In genomic region chr1:171221281-171222193, GRCm38 (mm10) we compare ENCODE assay signal across 8 mouse cellular contexts. TPM values are rescaled to one million over a fixed set of nuclear protein-coding genes. Genes with fewer than 3 reads are reported as not detected.
DNase-seq lines count a peak whose midpoint lies in the region; ATAC-seq and TF ChIP-seq lines count a peak whose summit lies in the region.

No protein-coding gene starts in this region.

- no peak for TF ChIP-seq EP300 in heart, postnatal 0 days (IDR thresholded peaks at IDR 0.05; ENCODE audit: low read depth)

- no peak for ATAC-seq in heart, embryonic 13.5 days (ENCODE audit: extremely low read depth, insufficient number of reproducible peaks, low FRiP score, low TSS enrichment)
- no peak for ATAC-seq in heart, postnatal 0 days (ENCODE audit: insufficient read depth, low read depth)
- ATAC-seq in liver, embryonic 11.5 days (replicated peaks; ENCODE audit: low FRiP score): no peak

- peak overlapping the region; percentile 69 for H3K27ac ChIP-seq in heart, embryonic 13.5 days (replicated peaks)
- peak overlapping the region; percentile 35; the same call in 1 of the 2 replicates for H3K27ac ChIP-seq in cerebellum, adult 2 months (ENCODE audit: insufficient read depth, low read length)
- H3K27ac ChIP-seq in heart, postnatal 0 days (ENCODE audit: low read depth): peak overlapping the region; percentile 15; the same call in 1 of the 2 replicates
- peak overlapping the region; percentile 28 for H3K27ac ChIP-seq in liver, embryonic 11.5 days (ENCODE audit: low read depth, low read length)
- H3K27ac ChIP-seq in small intestine, adult 2 months (ENCODE audit: insufficient read depth, low read depth, low read length): 0 out of 2 replicates have a peak overlapping the region, but pooled peaks have one; percentile 0

- peak overlapping the region; percentile 89 for H3K9ac ChIP-seq in heart, embryonic 13.5 days
- peak overlapping the region; percentile 56 for H3K9ac ChIP-seq in heart, postnatal 0 days (replicated peaks; ENCODE audit: low read depth, low read length)
- H3K9ac ChIP-seq in liver, embryonic 11.5 days (ENCODE audit: low read depth, low read length): peak overlapping the region; percentile 68

- TF ChIP-seq CTCF in cerebellum, adult 2 months (IDR thresholded peaks at IDR 0.05; ENCODE audit: borderline replicate concordance, insufficient read depth, low read depth, low read length): no peak
- TF ChIP-seq CTCF in heart, postnatal 0 days (IDR thresholded peaks at IDR 0.05; ENCODE audit: low read depth): no peak
- TF ChIP-seq CTCF in small intestine, adult 2 months (IDR thresholded peaks at IDR 0.05; ENCODE audit: extremely low read depth, insufficient read length, insufficient replicate concordance, low read depth, low read length): no peak

- peak overlapping the region; percentile 76 for H3K4me3 ChIP-seq in heart, embryonic 13.5 days
- peak overlapping the region; percentile 89 for H3K4me3 ChIP-seq in cerebellum, adult 2 months (replicated peaks; ENCODE audit: insufficient read depth, low read depth, low read length)
- peak overlapping the region; percentile 66 for H3K4me3 ChIP-seq in heart, postnatal 0 days (ENCODE audit: low read depth, low read length)
- peak overlapping the region; percentile 68 for H3K4me3 ChIP-seq in liver, embryonic 11.5 days (ENCODE audit: low read depth, low read length)
- H3K4me3 ChIP-seq in small intestine, adult 2 months (ENCODE audit: low read depth, low read length): peak overlapping the region; percentile 84

- DNase-seq in heart, postnatal 25 days (ENCODE audit: low spot score): no peak
- DNase-seq in CD4-positive helper T cell, adult 2 months (ENCODE audit: low read depth, low spot score): peak; percentile 31
- peak; percentile 27 to 29 for DNase-seq in cerebellum, adult 2 months
- no peak for DNase-seq in heart, postnatal 0 days (ENCODE audit: low spot score)
- no peak for DNase-seq in liver, embryonic 11.5 days (ENCODE audit: low spot score)
- no peak for DNase-seq in natural killer cell, adult 2 months (ENCODE audit: low spot score in 2 of 2)

- H3K4me1 ChIP-seq in heart, embryonic 13.5 days: peaks cover 23% of the 10 kb centered on the region
- no peaks in the 10 kb centered on the region for H3K4me1 ChIP-seq in cerebellum, adult 2 months (ENCODE audit: control insufficient read depth, insufficient read depth, low read length)
- peaks cover 8% of the 10 kb centered on the region for H3K4me1 ChIP-seq in heart, postnatal 0 days (ENCODE audit: control insufficient read depth, insufficient read depth)
- H3K4me1 ChIP-seq in liver, embryonic 11.5 days (replicated peaks; ENCODE audit: control insufficient read depth, insufficient read depth, low read length): peaks cover 10% of the 10 kb centered on the region
- peaks cover 14% of the 10 kb centered on the region for H3K4me1 ChIP-seq in small intestine, adult 2 months (ENCODE audit: control insufficient read depth, insufficient read depth, insufficient read length, low read length)

- H3K4me2 ChIP-seq in heart, embryonic 13.5 days: peak overlapping the region; percentile 94
- H3K4me2 ChIP-seq in heart, postnatal 0 days (ENCODE audit: low read depth, low read length): peak overlapping the region; percentile 77
- H3K4me2 ChIP-seq in liver, embryonic 11.5 days: peak overlapping the region; percentile 90

- no peaks in the 10 kb centered on the region for H3K9me3 ChIP-seq in heart, embryonic 13.5 days
- H3K9me3 ChIP-seq in heart, postnatal 0 days (replicated peaks; ENCODE audit: control insufficient read depth, low read length): no peaks in the 10 kb centered on the region
- H3K9me3 ChIP-seq in liver, embryonic 11.5 days (ENCODE audit: control insufficient read depth, low read length): no peaks in the 10 kb centered on the region

- no peak for TF ChIP-seq POLR2A in cerebellum, adult 2 months (IDR thresholded peaks at IDR 0.05; ENCODE audit: borderline replicate concordance, insufficient read depth, low read length)
- TF ChIP-seq POLR2A in small intestine, adult 2 months (IDR thresholded peaks at IDR 0.05; ENCODE audit: low read depth, low read length): no peak

- intact Hi-C loops in heart, postnatal 25 days (cut with DNase I): loop anchor here (2.0 kb wide), 2 partner anchors 29 to 103 kb away; no protein-coding TSS in a partner anchor

- no peaks in the 10 kb centered on the region for H3K27me3 ChIP-seq in heart, embryonic 13.5 days (replicated peaks)
- H3K27me3 ChIP-seq in cerebellum, adult 2 months (ENCODE audit: control insufficient read depth, insufficient read depth, low read length): no peaks in the 10 kb centered on the region
- no peaks in the 10 kb centered on the region for H3K27me3 ChIP-seq in heart, postnatal 0 days (ENCODE audit: control insufficient read depth, insufficient read depth, low read length)
- no peaks in the 10 kb centered on the region for H3K27me3 ChIP-seq in liver, embryonic 11.5 days (replicated peaks; ENCODE audit: control insufficient read depth, insufficient read depth, low read length)
- no peaks in the 10 kb centered on the region for H3K27me3 ChIP-seq in small intestine, adult 2 months (ENCODE audit: control insufficient read depth, insufficient read depth, low read length)

- WGBS in heart, embryonic 13.5 days: 5% methylated on average over 22 of the region's 22 CpGs
- WGBS in cerebellum, adult 2 months: 5% methylated on average over 22 of the region's 22 CpGs
- WGBS in heart, postnatal 0 days: 5% methylated on average over 22 of the region's 22 CpGs
- 6% methylated on average over 22 of the region's 22 CpGs for WGBS in liver, embryonic 11.5 days
- 6% methylated on average over 22 of the region's 22 CpGs for WGBS in small intestine, adult 2 months

- peaks cover 34% of the 10 kb centered on the region for H3K36me3 ChIP-seq in heart, embryonic 13.5 days
- peaks cover 24% of the 10 kb centered on the region for H3K36me3 ChIP-seq in heart, postnatal 0 days (replicated peaks; ENCODE audit: control insufficient read depth, insufficient read depth, low read length)
- H3K36me3 ChIP-seq in liver, embryonic 11.5 days (ENCODE audit: control insufficient read depth, insufficient read depth, low read length): no peaks in the 10 kb centered on the region
- peaks cover 34% of the 10 kb centered on the region for H3K36me3 ChIP-seq in small intestine, adult 2 months (ENCODE audit: control insufficient read depth, insufficient read depth, low read length)

RNA-seq across cellular contexts. Expression of gene Tomm40l, which starts 0.8 kb away (rescaled TPM):
- polyA plus RNA-seq in heart, embryonic 13.5 days (2015; fragmentation: Nextera tagmentation; extraction: Ambion mirVana): 44.8 and 52.5 TPM in 2 replicates
- 100 to 1,000 TPM in 1 of 2 experiments, 10 to 100 TPM in 1; 88.9 to 101 TPM for total RNA-seq in heart, postnatal 25 days (2021)
- 85.5 and 92.7 TPM in 2 replicates for polyA plus RNA-seq in cerebellum, adult 2 months (2012; rRNA removed)
- total RNA-seq in heart, postnatal 0 days (2014; rRNA removed; ENCODE audit: low replicate concordance): 82.0 and 97.7 TPM in 2 replicates
- polyA plus RNA-seq in heart, postnatal 0 days (2015; fragmentation: Nextera tagmentation; extraction: Ambion mirVana): 56.0 and 64.6 TPM in 2 replicates
- polyA plus RNA-seq in liver, embryonic 11.5 days (2014; fragmentation: Nextera tagmentation; extraction: Ambion mirVana): 32.3 and 32.4 TPM in 2 replicates
- 17.0 and 21.2 TPM in 2 replicates for polyA plus RNA-seq in small intestine, adult 2 months (2012; rRNA removed)

RNA-seq across cellular contexts. Expression of gene Apoa2, which starts 3.3 kb away (rescaled TPM):
- 21.9 and 119 TPM in 2 replicates for polyA plus RNA-seq in heart, embryonic 13.5 days (2015; fragmentation: Nextera tagmentation; extraction: Ambion mirVana)
- total RNA-seq in heart, postnatal 25 days (2021): 1 to 10 TPM; 2.9 to 3.0 TPM
- polyA plus RNA-seq in cerebellum, adult 2 months (2012; rRNA removed): 4.1 and 6.3 TPM in 2 replicates
- total RNA-seq in heart, postnatal 0 days (2014; rRNA removed; ENCODE audit: low replicate concordance): 14.5 TPM in 1 of 2 replicates, not detected in the other
- polyA plus RNA-seq in heart, postnatal 0 days (2015; fragmentation: Nextera tagmentation; extraction: Ambion mirVana): 4.0 and 4.5 TPM in 2 replicates
- 2,189 and 2,339 TPM in 2 replicates for polyA plus RNA-seq in liver, embryonic 11.5 days (2014; fragmentation: Nextera tagmentation; extraction: Ambion mirVana)
- 0.94 TPM in 1 of 2 replicates, not detected in the other for polyA plus RNA-seq in small intestine, adult 2 months (2012; rRNA removed)

RNA-seq across cellular contexts. Expression of gene Nr1i3, which starts 7.8 kb away (rescaled TPM):
- polyA plus RNA-seq in heart, embryonic 13.5 days (2015; fragmentation: Nextera tagmentation; extraction: Ambion mirVana): 0.25 and 0.36 TPM in 2 replicates
- total RNA-seq in heart, postnatal 25 days (2021): not detected
- polyA plus RNA-seq in cerebellum, adult 2 months (2012; rRNA removed): 0.19 and 0.23 TPM in 2 replicates
- not detected in 2 replicates for total RNA-seq in heart, postnatal 0 days (2014; rRNA removed; ENCODE audit: low replicate concordance)
- 0.27 and 0.30 TPM in 2 replicates for polyA plus RNA-seq in heart, postnatal 0 days (2015; fragmentation: Nextera tagmentation; extraction: Ambion mirVana)
- 0.16 TPM in 2 replicates for polyA plus RNA-seq in liver, embryonic 11.5 days (2014; fragmentation: Nextera tagmentation; extraction: Ambion mirVana)
- 18.5 and 28.9 TPM in 2 replicates for polyA plus RNA-seq in small intestine, adult 2 months (2012; rRNA removed)

RNA-seq across cellular contexts. Expression of gene Fcer1g, which starts 12.6 kb away (rescaled TPM):
- polyA plus RNA-seq in heart, embryonic 13.5 days (2015; fragmentation: Nextera tagmentation; extraction: Ambion mirVana): 29.5 and 33.1 TPM in 2 replicates
- 10 to 100 TPM; 11.0 to 12.9 TPM for total RNA-seq in heart, postnatal 25 days (2021)
- polyA plus RNA-seq in cerebellum, adult 2 months (2012; rRNA removed): 12.4 and 13.2 TPM in 2 replicates
- total RNA-seq in heart, postnatal 0 days (2014; rRNA removed; ENCODE audit: low replicate concordance): 22.7 and 60.5 TPM in 2 replicates
- 24.6 TPM in 2 replicates for polyA plus RNA-seq in heart, postnatal 0 days (2015; fragmentation: Nextera tagmentation; extraction: Ambion mirVana)
- polyA plus RNA-seq in liver, embryonic 11.5 days (2014; fragmentation: Nextera tagmentation; extraction: Ambion mirVana): 70.9 and 83.6 TPM in 2 replicates
- polyA plus RNA-seq in small intestine, adult 2 months (2012; rRNA removed): 36.9 and 46.7 TPM in 2 replicates

RNA-seq across cellular contexts. Expression of gene Pcp4l1, which starts 25.5 kb away (rescaled TPM):
- polyA plus RNA-seq in heart, embryonic 13.5 days (2015; fragmentation: Nextera tagmentation; extraction: Ambion mirVana): 38.3 and 39.3 TPM in 2 replicates
- total RNA-seq in heart, postnatal 25 days (2021): 100 to 1,000 TPM; 253 to 281 TPM
- 195 and 252 TPM in 2 replicates for polyA plus RNA-seq in cerebellum, adult 2 months (2012; rRNA removed)
- total RNA-seq in heart, postnatal 0 days (2014; rRNA removed; ENCODE audit: low replicate concordance): 40.2 and 48.7 TPM in 2 replicates
- 161 and 164 TPM in 2 replicates for polyA plus RNA-seq in heart, postnatal 0 days (2015; fragmentation: Nextera tagmentation; extraction: Ambion mirVana)
- 1.2 and 1.9 TPM in 2 replicates for polyA plus RNA-seq in liver, embryonic 11.5 days (2014; fragmentation: Nextera tagmentation; extraction: Ambion mirVana)
- polyA plus RNA-seq in small intestine, adult 2 months (2012; rRNA removed): 10.9 and 13.9 TPM in 2 replicates

Comparison
In these comparisons a context has a peak if more than half of its experiments do, and no peak if none do; other contexts are left out.
1. H3K27ac ChIP-seq: peak in every context shown above with its lines; median percentile 69 in heart, embryonic 13.5 days; 35 in cerebellum, adult 2 months; 28 in liver, embryonic 11.5 days; 15 in heart, postnatal 0 days; 0 in small intestine, adult 2 months.
2. DNase-seq: peak in CD4-positive helper T cell, adult 2 months (single experiment) and cerebellum, adult 2 months (2 of 2); none in heart, postnatal 25 days (single experiment), heart, postnatal 0 days (single experiment), liver, embryonic 11.5 days (single experiment) and natural killer cell, adult 2 months (0 of 2).
3. RNA of gene Apoa2, which starts 3.3 kb away (polyA plus RNA-seq): 2,189 to 2,339 TPM in liver, embryonic 11.5 days; 21.9 to 119 TPM in heart, embryonic 13.5 days, 4.1 to 6.3 TPM in cerebellum, adult 2 months, 4.0 to 4.5 TPM in heart, postnatal 0 days and 0.94 TPM in small intestine, adult 2 months; every median in the first group is over 10 times any median in the second.
4. RNA of gene Nr1i3, which starts 7.8 kb away (polyA plus RNA-seq): 18.5 to 28.9 TPM in small intestine, adult 2 months; 0.27 to 0.30 TPM in heart, postnatal 0 days, 0.25 to 0.36 TPM in heart, embryonic 13.5 days, 0.19 to 0.23 TPM in cerebellum, adult 2 months and 0.16 TPM in liver, embryonic 11.5 days; every median in the first group is over 10 times any median in the second.
5. Peak in every context shown above with its lines, with median percentiles within 50 percentile points of each other: H3K4me2 ChIP-seq, H3K4me3 ChIP-seq and H3K9ac ChIP-seq.